Mouse (Mus musculus): ENCODE data around the gene Gm20388. TPM values are rescaled to one million over a fixed set of nuclear protein-coding genes. Genes with fewer than 3 reads are reported as not detected.
A peak's percentile ranks its signal among the peaks of the same experiment; 100 is the strongest.

Gene Gm20388
- polyA plus RNA-seq, 1 experiment from 2014 or later = not detected

DNA sequence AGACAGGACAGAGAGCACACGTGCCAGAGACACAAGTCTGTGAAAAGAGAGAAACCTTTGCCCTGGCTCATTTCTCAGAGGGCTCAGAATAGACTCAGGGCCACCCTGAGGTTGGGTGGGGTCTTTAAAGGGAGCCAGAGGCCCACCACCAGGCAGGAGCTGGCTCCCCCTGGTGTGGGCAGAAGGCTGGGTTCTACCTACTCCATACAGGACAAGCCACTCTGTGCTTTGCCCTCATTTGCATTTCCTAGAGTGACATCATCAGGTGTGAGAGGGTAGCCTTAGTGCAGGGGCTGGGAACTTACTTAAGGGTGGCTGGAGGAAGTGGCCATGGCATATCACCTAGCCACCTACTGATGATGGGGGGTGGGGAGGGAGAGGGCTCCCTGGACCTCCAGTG lies 2145.5 kb downstream of the Gm20388 start:
- Histone ChIP-seq H3K4me1 (peaks cover 38% of the 10 kb centered on the region), H3K4me3 (no peak overlapping the region), H3K9me3 (no peaks in the 10 kb centered on the region), H3K27me3 (replicated peaks) (peaks cover 6% of the 10 kb centered on the region; the same call in 1 of the 2 replicates), H3K4me2 (no peak overlapping the region), H3K9ac (no peak overlapping the region), H3K27ac (replicated peaks) (0 out of 2 replicates have a peak overlapping the region, but pooled peaks have one; percentile 36), H3K36me3 (no peaks in the 10 kb centered on the region)
- WGBS = 37% methylated on average over 1 of the region's 1 CpGs
- ATAC-seq (ENCODE audit: extremely low read depth, insufficient number of reproducible peaks, low FRiP score, low TSS enrichment) = no peak

DNA sequence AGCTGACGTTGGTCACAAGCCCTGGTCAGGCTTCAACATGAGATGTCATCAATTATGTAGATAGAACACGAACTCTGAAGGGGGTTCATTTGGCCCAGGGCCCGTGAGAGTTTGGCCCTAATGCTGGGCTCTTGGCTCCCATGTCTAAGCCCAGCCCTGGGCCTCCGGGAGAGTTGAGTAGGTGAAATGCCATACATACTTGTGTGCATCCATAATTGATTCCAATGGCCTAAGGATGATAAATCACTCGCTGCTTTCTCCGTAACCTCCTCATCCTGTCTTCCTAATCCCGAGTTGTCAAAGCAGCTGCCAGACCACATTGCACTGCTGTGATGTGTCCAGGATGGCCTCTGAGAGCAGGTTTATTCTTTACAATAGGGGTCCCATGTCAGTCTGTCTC lies 2146.2 kb downstream of the Gm20388 start:
- ATAC-seq (ENCODE audit: extremely low read depth, insufficient number of reproducible peaks, low FRiP score, low TSS enrichment) = no peak

DNA sequence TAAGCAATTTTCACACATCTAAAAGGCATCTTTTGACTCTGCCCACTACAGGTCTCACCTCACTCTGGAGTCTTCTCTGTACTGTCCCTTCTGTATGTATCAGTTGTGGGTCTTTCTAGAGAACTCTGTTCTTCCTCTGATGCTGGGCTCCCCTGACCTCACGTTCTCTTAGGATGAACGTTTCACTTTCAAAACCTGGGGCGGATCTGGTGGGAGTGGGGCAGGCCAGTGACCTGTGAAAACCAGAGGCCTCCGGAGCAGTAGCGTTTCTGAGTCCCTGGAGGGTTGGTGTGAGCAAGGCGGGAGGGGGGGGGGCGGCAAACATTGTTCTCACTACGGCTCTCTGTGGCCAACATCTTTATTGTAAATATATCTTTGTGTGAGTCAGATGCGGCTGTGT lies 2147.9 kb downstream of the Gm20388 start:
- no peak overlapping the region for H3K9ac ChIP-seq
- H3K4me2 ChIP-seq = no peak overlapping the region
- ATAC-seq (ENCODE audit: extremely low read depth, insufficient number of reproducible peaks, low FRiP score, low TSS enrichment) = no peak
- H3K4me1 ChIP-seq = peaks cover 38% of the 10 kb centered on the region
- H3K36me3 ChIP-seq = no peaks in the 10 kb centered on the region
- WGBS = 60% methylated on average over 9 of the region's 9 CpGs
- no peak overlapping the region for H3K27ac ChIP-seq (replicated peaks)
- H3K27me3 ChIP-seq (replicated peaks) = peaks cover 8% of the 10 kb centered on the region; the same call in 1 of the 2 replicates
- H3K9me3 ChIP-seq = no peaks in the 10 kb centered on the region
- H3K4me3 ChIP-seq = no peak overlapping the region

More for the DNA sequence above, 2146.2 kb downstream of the Gm20388 start:
- Histone ChIP-seq H3K27ac (replicated peaks) (no peak overlapping the region; the same call in 1 of the 2 replicates), H3K27me3 (replicated peaks) (peaks cover 6% of the 10 kb centered on the region; the same call in 1 of the 2 replicates), H3K9me3 (no peaks in the 10 kb centered on the region), H3K4me3 (no peak overlapping the region), H3K4me1 (peaks cover 38% of the 10 kb centered on the region), H3K4me2 (no peak overlapping the region), H3K9ac (no peak overlapping the region), H3K36me3 (no peaks in the 10 kb centered on the region)
- WGBS = 30% methylated on average over 7 of the region's 7 CpGs

DNA sequence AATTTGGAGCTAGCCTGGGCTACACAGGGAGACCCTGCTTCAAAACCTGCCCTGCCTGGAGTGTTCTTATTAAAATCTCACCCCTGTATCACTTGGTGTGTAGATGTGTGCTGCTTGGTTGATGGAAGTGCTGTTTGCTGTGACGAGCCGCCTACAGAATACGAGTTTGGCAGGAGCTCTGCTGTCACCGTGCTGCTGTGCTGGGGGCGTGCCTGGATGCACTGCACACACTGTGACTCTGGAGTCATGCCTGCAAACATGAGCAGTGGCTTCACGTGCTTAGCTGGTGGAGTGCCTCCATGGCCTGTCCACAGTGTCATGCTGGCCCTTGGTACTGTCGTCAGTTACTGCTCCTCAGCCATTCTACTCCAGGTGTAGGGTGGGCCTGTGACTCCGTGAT lies 2148.3 kb downstream of the Gm20388 start:
- WGBS = 70% methylated on average over 8 of the region's 8 CpGs
- no peak overlapping the region for H3K4me2 ChIP-seq
- H3K27ac ChIP-seq (replicated peaks) = no peak overlapping the region

DNA sequence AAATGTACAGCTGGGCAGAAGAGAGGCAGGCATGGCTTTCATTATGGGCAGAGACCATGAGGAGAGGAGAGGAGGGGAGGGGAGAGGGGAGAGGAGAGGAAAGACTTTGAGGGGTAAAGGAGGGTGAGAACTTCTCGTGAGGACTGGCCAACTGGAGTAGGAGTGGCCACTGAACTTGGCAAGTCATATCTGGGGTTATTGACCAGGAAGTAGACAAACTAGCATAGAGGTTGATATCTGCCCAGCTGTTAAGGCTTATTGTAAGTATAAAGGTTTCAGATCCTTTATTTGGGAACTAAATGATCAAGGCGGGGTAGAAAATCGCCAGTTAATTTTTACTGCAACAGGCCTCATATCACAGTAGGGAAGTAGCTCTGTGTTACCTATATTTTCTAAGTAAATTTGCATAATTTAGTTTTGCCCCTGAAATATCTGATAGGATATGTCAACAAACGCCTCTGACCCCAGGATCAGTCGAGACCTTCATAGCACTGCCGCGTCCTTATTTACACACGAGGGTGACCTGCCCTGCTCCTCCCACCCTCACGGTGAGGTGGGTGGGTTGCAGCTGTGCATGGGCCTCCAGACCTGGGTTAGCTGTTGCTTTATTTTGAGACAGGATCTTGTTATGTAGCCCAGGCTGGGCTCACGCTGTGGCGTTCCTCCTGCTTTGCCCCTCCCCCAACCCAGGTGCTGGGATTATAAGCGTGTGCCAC lies 2152.0 kb downstream of the Gm20388 start:
- Histone ChIP-seq H3K9ac (no peak overlapping the region), H3K4me3 (no peak overlapping the region), H3K9me3 (no peaks in the 10 kb centered on the region), H3K27ac (replicated peaks) (no peak overlapping the region), H3K27me3 (replicated peaks) (0 out of 2 replicates have a peak, but pooled peaks cover 6% of the 10 kb centered on the region), H3K4me2 (no peak overlapping the region), H3K4me1 (peaks cover 14% of the 10 kb centered on the region), H3K36me3 (no peaks in the 10 kb centered on the region)
- no peak for ATAC-seq (ENCODE audit: extremely low read depth, insufficient number of reproducible peaks, low FRiP score, low TSS enrichment)
- WGBS = 72% methylated on average over 12 of the region's 12 CpGs

More for the DNA sequence above, 2148.3 kb downstream of the Gm20388 start:
- peaks cover 8% of the 10 kb centered on the region; the same call in 1 of the 2 replicates for H3K27me3 ChIP-seq (replicated peaks)
- peaks cover 38% of the 10 kb centered on the region for H3K4me1 ChIP-seq
- H3K4me3 ChIP-seq = no peak overlapping the region
- no peaks in the 10 kb centered on the region for H3K9me3 ChIP-seq
- no peak overlapping the region for H3K9ac ChIP-seq
- H3K36me3 ChIP-seq = no peaks in the 10 kb centered on the region
- no peak for ATAC-seq (ENCODE audit: extremely low read depth, insufficient number of reproducible peaks, low FRiP score, low TSS enrichment)

DNA sequence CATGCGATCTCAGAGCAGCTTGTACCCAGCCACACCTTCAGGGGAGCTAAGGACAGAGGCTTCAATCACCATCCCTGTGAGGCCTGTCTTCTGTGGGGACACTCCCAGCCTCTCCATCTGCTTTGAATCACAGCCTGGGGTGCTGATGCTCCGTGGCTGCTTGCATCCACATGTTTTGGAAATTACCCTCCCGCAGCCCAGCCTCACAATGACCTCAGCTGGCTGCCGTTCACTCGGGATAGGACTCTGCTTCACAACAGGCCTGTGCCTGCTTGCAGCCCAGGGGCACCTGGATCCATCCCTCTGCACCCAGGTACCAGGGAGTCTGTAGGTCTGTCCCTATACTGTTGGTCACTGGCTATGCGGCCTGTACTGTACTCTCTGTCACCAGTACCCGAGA lies 2153.7 kb downstream of the Gm20388 start:
- WGBS = 61% methylated on average over 7 of the region's 7 CpGs
- Histone ChIP-seq H3K27me3 (replicated peaks) (peaks cover 6% of the 10 kb centered on the region; the same call in 1 of the 2 replicates), H3K4me1 (peaks cover 3% of the 10 kb centered on the region; the same call in 1 of the 2 replicates), H3K4me2 (no peak overlapping the region), H3K27ac (replicated peaks) (no peak overlapping the region), H3K4me3 (no peak overlapping the region), H3K9me3 (no peaks in the 10 kb centered on the region), H3K36me3 (no peaks in the 10 kb centered on the region), H3K9ac (no peak overlapping the region)
- no peak for ATAC-seq (ENCODE audit: extremely low read depth, insufficient number of reproducible peaks, low FRiP score, low TSS enrichment)

DNA sequence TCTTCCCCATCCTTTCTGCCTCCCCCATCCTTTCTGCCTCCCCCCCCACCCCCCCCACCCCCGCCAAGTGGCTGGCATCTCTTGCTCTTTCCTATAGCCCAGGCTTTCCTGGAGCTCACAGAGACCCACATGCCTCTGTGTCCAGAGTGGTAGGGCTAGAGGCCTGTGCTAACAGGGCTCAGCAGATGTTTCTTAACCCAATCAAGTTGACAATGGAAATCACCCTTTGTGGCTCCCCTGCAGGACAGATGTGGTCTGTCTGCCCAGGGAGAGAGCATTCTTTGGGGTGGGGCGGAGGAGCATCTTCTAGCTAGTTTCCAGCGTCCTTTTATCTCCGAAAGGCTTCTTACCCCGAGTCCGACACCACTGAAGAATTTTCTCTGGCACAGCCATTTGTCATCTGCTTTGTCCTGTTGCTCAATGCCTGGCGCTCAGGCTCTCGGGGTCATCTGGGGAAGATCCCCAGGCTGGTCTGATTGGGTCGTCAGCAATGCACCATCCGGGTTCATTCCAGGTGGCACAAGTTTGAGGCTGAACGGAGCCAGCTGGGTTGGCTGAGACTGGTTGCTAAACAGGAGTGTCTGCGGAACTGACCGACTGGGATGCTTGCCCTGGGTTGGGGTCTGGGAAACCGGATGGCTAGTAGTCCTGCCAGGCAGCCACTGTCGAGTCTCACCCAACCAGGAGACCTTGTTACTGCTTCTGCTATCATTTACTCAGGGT lies 2157.3 kb downstream of the Gm20388 start:
- Histone ChIP-seq H3K9me3 (no peaks in the 10 kb centered on the region), H3K4me1 (peaks cover 8% of the 10 kb centered on the region; the same call in 1 of the 2 replicates), H3K36me3 (no peaks in the 10 kb centered on the region), H3K4me3 (no peak overlapping the region), H3K4me2 (no peak overlapping the region), H3K27me3 (replicated peaks) (peaks cover 23% of the 10 kb centered on the region), H3K27ac (replicated peaks) (no peak overlapping the region), H3K9ac (no peak overlapping the region)
- no peak for ATAC-seq (ENCODE audit: extremely low read depth, insufficient number of reproducible peaks, low FRiP score, low TSS enrichment)
- 49% methylated on average over 15 of the region's 15 CpGs for WGBS

DNA sequence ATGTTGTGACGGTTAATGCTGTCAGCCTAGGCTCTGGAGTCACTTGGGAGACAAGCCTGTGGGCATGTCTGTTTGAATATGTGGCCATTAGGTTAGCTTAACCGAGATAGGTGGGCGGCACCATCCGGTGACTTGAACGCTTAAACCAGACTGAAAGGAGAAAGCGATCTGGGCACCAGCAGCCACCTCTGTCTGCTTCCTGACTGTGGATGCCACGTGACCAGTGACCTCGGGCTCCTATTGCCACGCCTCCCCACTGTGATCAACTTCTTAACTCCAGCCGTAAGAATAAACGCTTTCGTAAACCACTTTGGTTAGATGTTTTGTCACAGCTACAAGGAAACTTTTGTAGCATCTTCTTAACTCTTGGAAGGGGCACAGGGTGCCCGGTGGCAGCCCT lies 2158.0 kb downstream of the Gm20388 start:
- Histone ChIP-seq H3K9me3 (no peaks in the 10 kb centered on the region), H3K9ac (no peak overlapping the region), H3K4me2 (no peak overlapping the region), H3K36me3 (no peaks in the 10 kb centered on the region), H3K27me3 (replicated peaks) (peaks cover 21% of the 10 kb centered on the region), H3K4me1 (peaks cover 8% of the 10 kb centered on the region; the same call in 1 of the 2 replicates), H3K27ac (replicated peaks) (no peak overlapping the region), H3K4me3 (no peak overlapping the region)
- no peak for ATAC-seq (ENCODE audit: extremely low read depth, insufficient number of reproducible peaks, low FRiP score, low TSS enrichment)
- WGBS = 84% methylated on average over 13 of the region's 13 CpGs

DNA sequence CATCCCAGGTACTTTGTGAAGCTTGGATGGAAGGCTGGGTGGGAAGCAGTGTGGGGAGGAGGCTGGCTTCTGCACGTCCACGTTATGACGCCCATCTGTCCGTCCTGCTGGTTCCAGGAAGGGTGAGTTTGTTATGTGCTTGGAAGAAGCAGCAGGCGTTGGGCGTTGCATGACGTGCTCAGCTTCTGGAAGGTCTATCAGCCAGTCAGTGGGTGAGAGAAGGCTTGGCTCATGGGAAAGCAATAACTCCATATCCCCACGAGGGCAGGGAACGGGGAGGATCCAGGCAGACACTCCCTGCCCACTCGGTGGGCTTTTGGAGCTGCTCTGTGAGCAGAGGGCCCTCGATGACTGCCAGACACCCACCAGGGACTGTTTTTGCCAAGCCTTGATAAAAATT lies 2158.6 kb downstream of the Gm20388 start:
- H3K27ac ChIP-seq (replicated peaks) = no peak overlapping the region
- H3K9ac ChIP-seq = no peak overlapping the region
- no peak overlapping the region for H3K4me2 ChIP-seq
- H3K27me3 ChIP-seq (replicated peaks) = peaks cover 27% of the 10 kb centered on the region
- H3K4me3 ChIP-seq = no peak overlapping the region
- no peaks in the 10 kb centered on the region for H3K36me3 ChIP-seq
- peaks cover 9% of the 10 kb centered on the region; the same call in 1 of the 2 replicates for H3K4me1 ChIP-seq
- ATAC-seq (ENCODE audit: extremely low read depth, insufficient number of reproducible peaks, low FRiP score, low TSS enrichment) = no peak
- 63% methylated on average over 11 of the region's 11 CpGs for WGBS
- no peaks in the 10 kb centered on the region for H3K9me3 ChIP-seq

DNA sequence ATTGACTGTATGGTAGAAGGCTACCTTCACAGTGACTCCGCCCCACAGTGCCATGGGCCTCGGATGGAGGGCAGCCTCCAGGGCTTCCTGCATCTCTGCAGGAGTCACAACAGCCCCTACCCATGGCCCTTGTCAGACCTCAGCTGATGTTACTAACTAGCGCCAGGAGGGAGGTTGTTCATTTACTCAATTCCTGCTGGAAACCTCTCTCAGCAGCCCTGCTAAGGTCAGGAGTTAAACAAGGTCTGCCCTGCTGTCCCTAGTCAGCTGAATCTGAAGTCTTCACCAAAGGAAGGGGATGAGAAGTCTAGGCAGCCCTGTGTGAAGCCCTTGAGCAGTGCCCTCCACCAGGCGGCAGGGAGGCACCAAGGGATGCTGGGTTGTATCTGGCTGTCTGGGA lies 2160.6 kb downstream of the Gm20388 start:
- H3K9me3 ChIP-seq = no peaks in the 10 kb centered on the region
- H3K27me3 ChIP-seq (replicated peaks) = peaks cover 43% of the 10 kb centered on the region
- ATAC-seq (ENCODE audit: extremely low read depth, insufficient number of reproducible peaks, low FRiP score, low TSS enrichment) = no peak
- H3K36me3 ChIP-seq = no peaks in the 10 kb centered on the region
- no peak overlapping the region for H3K27ac ChIP-seq (replicated peaks)
- H3K9ac ChIP-seq = no peak overlapping the region
- H3K4me3 ChIP-seq = no peak overlapping the region
- H3K4me2 ChIP-seq = no peak overlapping the region
- H3K4me1 ChIP-seq = peaks cover 22% of the 10 kb centered on the region
- 60% methylated on average over 4 of the region's 4 CpGs for WGBS

DNA sequence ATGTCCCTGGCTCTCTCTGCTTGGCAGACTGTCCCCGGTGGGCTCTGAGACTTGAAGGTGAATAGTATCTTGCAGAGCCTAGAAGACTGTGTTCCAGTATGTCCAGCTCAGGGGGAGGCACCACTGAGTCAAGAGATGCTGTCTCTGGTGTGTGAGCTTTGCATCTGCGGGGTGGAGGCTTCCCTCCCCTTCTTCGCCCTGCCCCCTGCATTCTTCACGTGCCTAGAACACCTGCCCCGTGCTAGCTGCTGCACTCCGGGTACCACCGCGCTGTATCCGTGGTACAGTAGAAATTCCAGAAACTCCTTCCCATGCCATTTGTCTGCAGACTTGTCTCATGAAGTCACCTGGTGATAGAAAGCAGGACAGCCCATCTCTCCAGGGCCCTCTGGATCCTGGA lies 2163.3 kb downstream of the Gm20388 start:
- Histone ChIP-seq H3K36me3 (no peaks in the 10 kb centered on the region), H3K4me1 (peaks cover 31% of the 10 kb centered on the region), H3K9ac (no peak overlapping the region), H3K9me3 (no peaks in the 10 kb centered on the region), H3K27me3 (replicated peaks) (peaks cover 61% of the 10 kb centered on the region), H3K4me3 (no peak overlapping the region), H3K27ac (replicated peaks) (no peak overlapping the region), H3K4me2 (no peak overlapping the region)
- no peak for ATAC-seq (ENCODE audit: extremely low read depth, insufficient number of reproducible peaks, low FRiP score, low TSS enrichment)
- WGBS = 56% methylated on average over 9 of the region's 9 CpGs

Measured in heart, embryonic 13.5 days (tissue).